Mouse (Mus musculus) embryonic facial prominence, embryonic 14.5 days (tissue): ENCODE data around the gene Zfp235. TPM values are rescaled to one million over a fixed set of nuclear protein-coding genes. Genes with fewer than 3 reads are reported as not detected.

ENCODE experiments used
- ATAC-seq: fragments of 200-750 bp; cut with Nextera tagmentation; 2 replicates; pipeline ENCODE4 v1.8.0; 2017; ENCODE audit warnings: low read depth, moderate number of reproducible peaks, moderate TSS enrichment
- DNase-seq: peaks from one replicate; pipeline ENCODE4 v3.0.0-alpha.2; 2015; ENCODE audit warnings: low spot score
- H3K27ac ChIP-seq: fragments of 300-500 bp; sonication (generic); replicated peaks from 2 replicates; pipeline ENCODE4 v1.5.1; 2014; ENCODE audit warnings: low read depth, mild to moderate bottlenecking, low read length, moderate library complexity
- H3K27me3 ChIP-seq: fragments of 300-500 bp; sonication (generic); replicated peaks from 2 replicates; pipeline ENCODE4 v1.6.1; 2014; ENCODE audit warnings: low read length; ENCODE audit not compliant: control insufficient read depth, insufficient read depth
- H3K36me3 ChIP-seq: fragments of 300-500 bp; sonication (generic); 2 replicates; pipeline ENCODE4 v1.6.1; 2014; ENCODE audit warnings: low read length, mixed read lengths; ENCODE audit not compliant: control insufficient read depth, insufficient read depth
- H3K4me1 ChIP-seq: fragments of 300-500 bp; sonication (generic); 2 replicates; pipeline ENCODE4 v1.6.1; 2014; ENCODE audit warnings: antibody characterized with exemption, low read length; ENCODE audit not compliant: control insufficient read depth, insufficient read depth
- H3K4me2 ChIP-seq: fragments of 300-500 bp; sonication (generic); 2 replicates; pipeline ENCODE4 v1.6.1; 2014; ENCODE audit warnings: low read depth, mild to moderate bottlenecking, low read length, moderate library complexity, mixed read lengths
- H3K4me3 ChIP-seq: fragments of 300-500 bp; sonication (generic); 2 replicates; pipeline ENCODE4 v1.5.1; 2014; ENCODE audit warnings: low read depth, mild to moderate bottlenecking, low read length
- H3K9ac ChIP-seq: fragments of 300-500 bp; sonication (generic); 2 replicates; pipeline ENCODE4 v1.6.1; 2014; ENCODE audit warnings: low read depth, mild to moderate bottlenecking, low read length, moderate library complexity, mixed read lengths
- H3K9me3 ChIP-seq: fragments of 300-500 bp; sonication (generic); 2 replicates; pipeline ENCODE4 v1.6.1; 2016; ENCODE audit warnings: low read length; ENCODE audit not compliant: control insufficient read depth
- WGBS: fragments of 180-500 bp; shearing (Covaris S2); extraction: QIAGEN DNeasy Blood & Tissue Kit; methylation state at CpG from one replicate; pipeline ENCODE4 v1.1.7; 2014; 5-methylcytosine and 5-hydroxymethylcytosine counted together
- polyA plus RNA-seq: library from polyadenylated mRNA; unstranded; fragments of >200 nt; fragmentation: Nextera tagmentation; extraction: Ambion mirVana; gene quantifications from 2 replicates; pipeline ENCODE4 v1.2.1, GENCODE M21; 2014

Zfp235 gene
- polyA plus RNA-seq, 1 experiment from 2014 or later = 18.3 TPM

DNA sequence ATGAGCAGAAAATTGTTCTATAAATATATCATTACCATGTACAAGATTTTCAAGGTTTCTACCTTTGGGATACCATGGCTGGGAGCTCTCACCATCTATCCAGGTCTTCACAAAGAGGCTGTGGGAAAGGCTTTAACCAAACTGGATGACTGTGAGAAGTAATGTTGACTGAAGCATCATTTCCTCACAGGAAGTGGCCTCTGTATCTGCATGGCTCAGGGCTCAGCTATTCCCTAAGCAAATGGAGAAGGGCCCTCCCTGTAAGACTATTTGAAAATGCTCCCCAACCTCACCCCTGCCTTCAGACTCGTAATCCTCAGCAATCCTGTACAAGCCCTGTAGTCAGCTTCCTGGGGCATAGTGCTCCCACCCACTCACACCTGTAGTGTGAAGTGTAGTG lies 53.6 kb downstream of the Zfp235 start:
- H3K9ac ChIP-seq = no peak overlapping the region
- no peak overlapping the region for H3K4me3 ChIP-seq
- DNase-seq (no peak), ATAC-seq (no peak)
- no peak overlapping the region for H3K4me2 ChIP-seq
- no peaks in the 10 kb centered on the region for H3K4me1 ChIP-seq
- no peak overlapping the region for H3K27ac ChIP-seq
- no peaks in the 10 kb centered on the region for H3K9me3 ChIP-seq
- WGBS = 85% methylated on average over 1 of the region's 1 CpGs
- no peaks in the 10 kb centered on the region for H3K36me3 ChIP-seq
- H3K27me3 ChIP-seq = no peaks in the 10 kb centered on the region

DNA sequence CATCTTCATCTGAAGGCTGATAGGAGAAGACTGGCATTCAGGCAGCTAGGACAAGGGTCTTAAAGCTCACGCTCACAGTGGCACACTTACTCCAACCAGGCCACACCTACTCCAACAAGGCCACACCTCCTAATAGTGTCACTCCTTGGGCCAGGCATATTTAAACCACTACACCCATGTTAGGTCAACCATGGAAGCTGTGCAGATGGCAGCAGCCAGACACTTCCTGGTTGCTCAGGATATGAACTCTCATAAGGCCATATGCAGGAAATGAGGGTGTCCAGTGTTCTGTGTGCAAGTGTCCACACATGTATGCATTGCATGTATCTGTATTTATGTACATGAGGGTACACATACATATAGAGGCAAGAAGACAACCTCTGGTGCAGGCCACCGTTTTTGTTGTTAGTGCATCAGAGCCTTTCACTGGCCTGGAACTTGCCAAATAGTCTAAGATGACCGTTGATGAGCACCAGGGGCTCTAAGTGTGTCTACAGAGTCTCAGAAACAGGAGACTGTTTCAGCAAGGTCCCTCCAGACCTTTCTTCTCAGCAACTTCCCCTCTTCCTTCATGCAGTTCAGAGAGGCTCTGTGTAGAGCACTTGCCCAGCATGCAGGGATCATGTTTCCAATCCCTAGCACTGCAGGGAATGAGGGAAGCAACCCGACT lies 55.1 kb downstream of the Zfp235 start:
- DNase-seq (no peak), ATAC-seq (no peak)
- 69% methylated on average over 4 of the region's 4 CpGs for WGBS

DNA sequence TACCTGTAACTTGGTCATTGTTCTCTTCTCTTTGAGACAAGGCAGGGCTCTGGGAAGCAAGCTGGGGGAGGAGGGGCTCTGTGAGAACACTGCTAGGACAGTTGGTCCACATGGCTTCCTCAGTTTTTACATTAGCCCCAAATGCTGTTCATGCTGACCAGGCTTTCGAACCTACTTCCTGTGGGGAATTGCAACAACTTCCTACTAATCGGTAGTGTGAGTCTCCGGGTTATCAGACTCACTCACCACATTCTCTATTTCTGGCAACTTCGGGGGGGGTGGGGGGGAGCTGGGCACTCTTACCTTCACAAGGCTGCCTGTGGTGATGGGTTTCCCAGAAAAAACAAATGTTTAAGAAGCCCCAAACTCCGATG lies 55.6 kb downstream of the Zfp235 start:
- no peak overlapping the region for H3K4me3 ChIP-seq
- H3K4me2 ChIP-seq = no peak overlapping the region
- WGBS = 75% methylated on average over 5 of the region's 5 CpGs
- ATAC-seq (no peak), DNase-seq (no peak)
- H3K36me3 ChIP-seq = peaks cover 15% of the 10 kb centered on the region
- H3K9me3 ChIP-seq = peaks cover 8% of the 10 kb centered on the region; the same call in 1 of the 2 replicates
- H3K9ac ChIP-seq = no peak overlapping the region
- H3K4me1 ChIP-seq = no peaks in the 10 kb centered on the region
- H3K27me3 ChIP-seq = no peaks in the 10 kb centered on the region
- H3K27ac ChIP-seq = no peak overlapping the region

More for the DNA sequence above, 55.1 kb downstream of the Zfp235 start:
- H3K9ac ChIP-seq = no peak overlapping the region
- H3K4me2 ChIP-seq = no peak overlapping the region
- no peaks in the 10 kb centered on the region for H3K4me1 ChIP-seq
- H3K27me3 ChIP-seq = no peaks in the 10 kb centered on the region
- H3K4me3 ChIP-seq = no peak overlapping the region
- H3K9me3 ChIP-seq = peaks cover 8% of the 10 kb centered on the region; the same call in 1 of the 2 replicates
- no peak overlapping the region for H3K27ac ChIP-seq
- H3K36me3 ChIP-seq = peaks cover 10% of the 10 kb centered on the region

DNA sequence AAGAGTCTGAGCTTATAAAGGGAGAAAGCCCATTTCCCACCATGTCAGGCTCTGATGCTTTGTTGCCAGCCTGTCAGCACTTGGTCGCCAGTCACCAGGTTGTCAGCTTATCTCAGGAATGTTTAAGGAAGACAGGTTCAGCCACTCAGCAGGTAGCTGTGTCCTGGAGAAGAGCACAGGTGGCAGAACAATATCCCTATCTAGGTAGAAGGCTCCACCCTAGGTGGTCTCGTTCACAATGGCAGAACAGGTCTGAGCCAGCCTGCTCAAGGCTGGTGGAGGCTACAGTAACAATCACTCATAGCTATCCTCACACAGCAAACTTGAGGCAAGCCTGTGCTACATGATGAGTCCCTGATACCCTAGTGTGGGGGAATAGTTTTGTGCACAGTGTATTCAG lies 57.4 kb downstream of the Zfp235 start:
- H3K9ac ChIP-seq = no peak overlapping the region
- peaks cover 18% of the 10 kb centered on the region for H3K36me3 ChIP-seq
- no peak overlapping the region for H3K4me3 ChIP-seq
- H3K4me2 ChIP-seq = no peak overlapping the region
- ATAC-seq (no peak), DNase-seq (no peak)
- peaks cover 8% of the 10 kb centered on the region; the same call in 1 of the 2 replicates for H3K9me3 ChIP-seq
- 78% methylated on average over 2 of the region's 2 CpGs for WGBS
- no peaks in the 10 kb centered on the region for H3K27me3 ChIP-seq
- H3K27ac ChIP-seq = no peak overlapping the region
- H3K4me1 ChIP-seq = no peaks in the 10 kb centered on the region

Other genes with a start within 250 kb of the Zfp235 start
- not detected in 2 replicates for gene Vmn1r178, start 242.2 kb upstream of the Zfp235 start, polyA plus RNA-seq
- not detected in 2 replicates for gene Vmn1r179, start 207.2 kb upstream of the Zfp235 start, polyA plus RNA-seq
- gene Vmn1r180, start 183.5 kb upstream of the Zfp235 start, polyA plus RNA-seq = not detected in 2 replicates
- gene Vmn1r181, start 159.6 kb upstream of the Zfp235 start, polyA plus RNA-seq = not detected in 2 replicates
- not detected in 2 replicates for gene V1rd19, start 132.5 kb upstream of the Zfp235 start, polyA plus RNA-seq
- gene Vmn1r183, start 80.9 kb upstream of the Zfp235 start, polyA plus RNA-seq = not detected in 2 replicates
- gene Zfp180, start 52.2 kb upstream of the Zfp235 start, polyA plus RNA-seq = 21.3 and 22.0 TPM in 2 replicates
- 4.3 and 6.1 TPM in 2 replicates for gene Zfp112, start 21.9 kb upstream of the Zfp235 start, polyA plus RNA-seq
- 3.6 and 3.8 TPM in 2 replicates for gene Zfp114, start 40.9 kb downstream of the Zfp235 start, polyA plus RNA-seq
- 11.1 and 12.7 TPM in 2 replicates for gene Zfp111, start 77.3 kb downstream of the Zfp235 start, polyA plus RNA-seq
- gene Zfp109, start 103.4 kb downstream of the Zfp235 start, polyA plus RNA-seq = 3.6 and 4.5 TPM in 2 replicates
- gene Zfp108, start 120.6 kb downstream of the Zfp235 start, polyA plus RNA-seq = 4.3 and 5.6 TPM in 2 replicates
- 6.2 and 9.2 TPM in 2 replicates for gene Zfp93, start 136.3 kb downstream of the Zfp235 start, polyA plus RNA-seq
- 29.8 and 29.9 TPM in 2 replicates for gene Zfp61, start 167.1 kb downstream of the Zfp235 start, polyA plus RNA-seq
- gene Zfp94, start 182.5 kb downstream of the Zfp235 start, polyA plus RNA-seq = 8.5 and 12.1 TPM in 2 replicates
- not detected in 2 replicates for gene Tescl, start 199.8 kb downstream of the Zfp235 start, polyA plus RNA-seq
- 2.4 and 4.9 TPM in 2 replicates for gene Lypd5, start 215.0 kb downstream of the Zfp235 start, polyA plus RNA-seq
- 4.1 and 5.8 TPM in 2 replicates for gene Kcnn4, start 236.1 kb downstream of the Zfp235 start, polyA plus RNA-seq